Mouse (Mus musculus) stomach, postnatal 0 days (tissue): ENCODE measurements around the gene Tmem171.

Experiments
- CTCF ChIP-seq: IDR thresholded peaks from 2 replicates; pipeline ENCODE4 v1.5.1; 2016; ENCODE audit warnings: antibody characterized with exemption, low read depth, mild to moderate bottlenecking, moderate library complexity
- EP300 ChIP-seq: optimal IDR thresholded peaks from 2 replicates; pipeline ENCODE3; 2016; ENCODE audit warnings: antibody characterized with exemption

DNA sequence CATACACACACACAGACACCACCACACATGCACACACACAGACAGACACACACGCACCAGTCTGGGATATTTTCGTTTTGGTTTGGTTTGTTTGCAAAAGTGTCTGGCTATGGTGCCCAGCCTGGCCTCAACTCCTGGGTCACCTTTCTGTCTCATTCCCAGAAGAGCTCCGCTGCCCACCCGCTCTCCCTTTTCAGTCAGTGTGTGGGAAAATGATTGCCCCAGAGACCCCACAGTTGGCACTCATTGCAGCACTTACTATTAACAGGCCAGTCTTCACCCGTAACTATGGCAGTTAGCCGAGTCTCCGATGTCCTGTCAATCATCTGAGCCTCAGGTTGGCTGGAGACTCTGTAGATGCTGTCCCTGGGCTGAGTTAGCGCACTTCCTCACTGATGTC lies 21.5 kb upstream of the Tmem171 start:
- no peak for TF ChIP-seq EP300
- no peak for TF ChIP-seq CTCF
